In genomic region chr19:53309631-53310030, GRCm38 (mm10) we compare ENCODE assay signal across 9 mouse cellular contexts. TPM values are rescaled to one million over a fixed set of nuclear protein-coding genes. Genes with fewer than 3 reads are reported as not detected.
DNase-seq lines count a peak whose midpoint lies in the region; ATAC-seq lines count a peak whose summit lies in the region.
"Had no signal": no experiment of that assay in that cellular context is flagged by ENCODE, and none has a peak within 500 bp of the region (broad histone marks: within the 10 kb centered on the region; RNA-seq: fewer than 3 reads in every experiment).

No protein-coding gene starts in this region.

- no peaks in the 10 kb centered on the region for H3K9me3 ChIP-seq in forebrain, embryonic 12.5 days
- no peaks in the 10 kb centered on the region for H3K9me3 ChIP-seq in liver, embryonic 13.5 days (replicated peaks)
- H3K9me3 ChIP-seq: embryonic facial prominence, embryonic 15.5 days had no signal

- peaks cover 30% of the 10 kb centered on the region for H3K4me1 ChIP-seq in forebrain, embryonic 12.5 days
- peaks cover 29% of the 10 kb centered on the region for H3K4me1 ChIP-seq in liver, embryonic 13.5 days (replicated peaks)

- no peaks in the 10 kb centered on the region; the same call in 1 of the 2 replicates for H3K27me3 ChIP-seq in forebrain, embryonic 12.5 days
- peaks cover 12% of the 10 kb centered on the region for H3K27me3 ChIP-seq in liver, embryonic 13.5 days
- H3K27me3 ChIP-seq: embryonic facial prominence, embryonic 15.5 days had no signal

- no peaks in the 10 kb centered on the region for H3K36me3 ChIP-seq in forebrain, embryonic 12.5 days (replicated peaks)
- H3K36me3 ChIP-seq in liver, embryonic 13.5 days: no peaks in the 10 kb centered on the region
- H3K36me3 ChIP-seq: embryonic facial prominence, embryonic 15.5 days had no signal

- no peak for ATAC-seq in forebrain, embryonic 12.5 days (ENCODE audit: low FRiP score)
- no peak for ATAC-seq in liver, embryonic 13.5 days (ENCODE audit: low read depth)
- no peak for ATAC-seq in monocyte, adult 5-6 weeks (replicated peaks; ENCODE audit: insufficient number of reproducible peaks, low FRiP score, low TSS enrichment, poor library complexity, severe bottlenecking)

- peak; percentile 88 for DNase-seq in heart, adult 11 months
- DNase-seq in heart, adult 9 months (ENCODE audit: low spot score in 2 of 2): no peak
- peak; percentile 35 for DNase-seq in A20 (ENCODE audit: low read depth, low spot score)
- no peak for DNase-seq in liver, embryonic 13.5 days
- no peak for DNase-seq in right cerebral cortex, postnatal 25 days
- DNase-seq in frontal cortex, postnatal 10 days (ENCODE audit: low spot score in 2 of 2): no peak

- no peak overlapping the region for H3K9ac ChIP-seq in forebrain, embryonic 12.5 days
- H3K9ac ChIP-seq in liver, embryonic 13.5 days: no peak overlapping the region

- 0 out of 2 replicates have a peak overlapping the region, but pooled peaks have one; percentile 8 for H3K27ac ChIP-seq in forebrain, embryonic 12.5 days
- H3K27ac ChIP-seq in liver, embryonic 13.5 days: no peak overlapping the region; the same call in 1 of the 2 replicates

- WGBS in forebrain, embryonic 12.5 days: 13% methylated on average over 4 of the region's 4 CpGs
- 47% methylated on average over 4 of the region's 4 CpGs for WGBS in liver, embryonic 13.5 days (ENCODE audit: insufficient replicate concordance)

- no peak overlapping the region for H3K4me3 ChIP-seq in forebrain, embryonic 12.5 days (replicated peaks)
- no peak overlapping the region for H3K4me3 ChIP-seq in liver, embryonic 13.5 days (replicated peaks)

- peak overlapping the region; percentile 93; the same call in 1 of the 2 replicates for H3K4me2 ChIP-seq in forebrain, embryonic 12.5 days
- peak overlapping the region; percentile 100; the same call in 1 of the 2 replicates for H3K4me2 ChIP-seq in liver, embryonic 13.5 days

RNA-seq across cellular contexts. Expression of gene Mxi1, which starts 0.7 kb away (rescaled TPM):
- 54.8 and 62.4 TPM in 2 replicates for polyA plus RNA-seq in forebrain, embryonic 12.5 days (2016; fragmentation: Nextera tagmentation; extraction: Ambion mirVana)
- 31.0 and 33.3 TPM in 2 replicates for polyA plus RNA-seq in liver, embryonic 13.5 days (2015; fragmentation: Nextera tagmentation; extraction: Ambion mirVana)
- total RNA-seq in monocyte, adult 5-6 weeks (2017): 87.9 to 137 TPM (median 113 TPM) in 3 replicates

Comparison
In these comparisons a context has a peak if more than half of its experiments do, and no peak if none do; other contexts are left out.
1. DNase-seq: peak in heart, adult 11 months (single experiment) and A20 (single experiment); none in heart, adult 9 months (0 of 2), liver, embryonic 13.5 days (single experiment), right cerebral cortex, postnatal 25 days (single experiment) and frontal cortex, postnatal 10 days (0 of 2).